Mouse (Mus musculus) adipose tissue, adult 10 weeks (tissue): ENCODE data around the gene Tspan13. TPM values are rescaled to one million over a fixed set of nuclear protein-coding genes. Genes with fewer than 3 reads are reported as not detected.

Experiments used
- polyA plus RNA-seq: library from polyadenylated mRNA; stranded (reverse); fragments of 350-450 nt; fragmentation: Illumina TruSeq; extraction: RNeasy Lipid Tissue Mini Kit (QIAGEN cat#74804); gene quantifications from one replicate; pipeline ENCODE4 v1.2.3, GENCODE M21; 2014; ENCODE audit warnings: low read depth, low replicate concordance

The Tspan13 gene
- polyA plus RNA-seq: 51.7 TPM

DNA sequence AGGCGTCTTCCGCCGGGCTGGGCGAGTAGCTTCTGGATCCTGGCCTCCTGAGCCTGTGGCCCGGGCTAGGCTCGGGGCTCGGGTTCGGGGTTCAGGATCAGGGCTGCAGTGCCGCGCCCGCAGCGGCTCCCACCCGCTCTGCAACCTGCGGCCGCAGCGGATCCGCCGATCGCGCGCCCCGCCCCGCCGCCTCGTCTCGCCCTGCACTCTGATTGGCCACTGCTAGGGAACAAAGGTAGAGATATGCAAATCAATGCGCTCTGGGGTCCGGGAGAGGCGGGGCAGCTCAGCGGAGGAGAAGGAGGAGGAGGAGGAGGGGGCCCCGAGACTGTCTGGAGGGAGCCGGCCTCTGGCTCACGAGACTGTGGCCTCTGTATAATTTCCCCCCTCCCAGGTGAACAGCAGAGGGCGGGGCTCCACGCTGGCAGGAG is at the start of gene Tspan13:
Gene Tspan13, minus strand, starts transcription at position 153 of the 431 bp plus-strand sequence.

DNA sequence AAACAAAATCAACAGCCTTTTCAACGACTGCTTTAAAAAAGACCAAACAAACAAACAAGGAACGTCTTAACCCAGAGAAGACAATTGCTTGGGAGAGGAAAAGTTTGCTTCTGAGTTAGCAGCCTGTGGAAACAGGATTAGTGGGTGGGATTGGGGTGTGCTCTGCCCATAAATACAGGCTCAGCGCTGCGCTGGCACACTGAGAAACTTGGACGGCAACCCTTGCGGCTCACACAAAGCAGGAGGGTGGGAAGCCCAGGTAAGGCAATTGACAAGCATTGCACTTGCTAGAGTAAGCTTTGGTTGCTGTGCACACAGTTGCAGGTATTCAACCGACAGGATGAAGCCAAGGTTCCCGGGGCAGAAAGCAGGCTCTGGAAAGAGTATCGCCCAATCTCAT is 49.6 kb downstream of the Tspan13 start, which contains the start of gene Agr2:
Gene Agr2, plus strand, starts transcription at position 197 of the 400 bp plus-strand sequence.

Other genes with a start within 250 kb of the Tspan13 start
- gene Agr3, start 116.9 kb downstream of the Tspan13 start, polyA plus RNA-seq: 2.5 TPM
- 163 TPM for gene Agr2, start 49.6 kb downstream of the Tspan13 start, polyA plus RNA-seq
- gene Ankmy2, start 114.6 kb upstream of the Tspan13 start, polyA plus RNA-seq: 25.1 TPM
- 26.6 TPM for gene Bzw2, start 115.6 kb upstream of the Tspan13 start, polyA plus RNA-seq
- gene Lrrc72, start 210.9 kb upstream of the Tspan13 start, polyA plus RNA-seq: 1.2 TPM